Mouse (Mus musculus) 3T3-L1 (cell line): ENCODE measurements around the gene Tmc3.

Experiments used
- DNase-seq: peaks from one replicate; pipeline ENCODE4 v3.0.0-alpha.2; 2015; ENCODE audit warnings: low read depth, low spot score

Gene Tmc3

DNA sequence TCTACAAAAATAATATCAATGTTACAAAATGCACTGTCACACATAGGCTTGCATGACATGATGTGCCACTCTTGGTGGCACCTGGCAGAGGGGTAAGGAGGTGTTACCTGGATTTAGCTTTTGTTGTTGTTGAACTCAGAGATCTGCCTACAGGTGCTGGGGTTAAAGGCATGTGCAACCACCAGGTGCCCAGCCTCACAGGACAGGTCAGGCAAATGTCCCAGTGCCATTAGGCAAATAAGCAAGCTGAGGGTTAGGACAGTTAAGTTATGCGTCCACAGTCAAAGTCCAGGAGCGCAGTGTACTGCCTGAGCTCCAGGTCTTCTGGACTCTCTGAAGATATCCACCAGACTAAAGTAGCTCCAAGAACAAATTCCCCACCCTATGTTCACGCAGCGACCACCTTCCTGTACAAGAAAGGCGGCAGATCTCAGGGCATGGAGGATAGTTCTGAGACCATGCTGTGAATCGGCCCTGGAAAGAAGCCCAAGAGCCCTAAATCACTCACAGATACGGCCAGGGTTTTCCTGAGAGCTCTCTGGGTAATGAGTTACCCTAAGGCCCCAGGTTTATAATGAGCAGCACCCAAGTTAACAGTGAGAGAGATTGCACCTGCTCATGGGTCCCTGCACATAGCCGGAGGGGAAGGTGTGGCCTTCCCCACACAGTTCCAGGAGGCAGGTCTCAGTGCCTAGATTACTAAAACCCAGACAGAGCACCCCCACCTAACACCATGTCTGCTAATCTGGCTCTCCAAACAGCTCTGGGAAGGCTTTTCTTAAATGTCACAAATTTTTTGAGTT, 53.3 kb downstream of the Tmc3 start:
- DNase-seq: no peak

DNA sequence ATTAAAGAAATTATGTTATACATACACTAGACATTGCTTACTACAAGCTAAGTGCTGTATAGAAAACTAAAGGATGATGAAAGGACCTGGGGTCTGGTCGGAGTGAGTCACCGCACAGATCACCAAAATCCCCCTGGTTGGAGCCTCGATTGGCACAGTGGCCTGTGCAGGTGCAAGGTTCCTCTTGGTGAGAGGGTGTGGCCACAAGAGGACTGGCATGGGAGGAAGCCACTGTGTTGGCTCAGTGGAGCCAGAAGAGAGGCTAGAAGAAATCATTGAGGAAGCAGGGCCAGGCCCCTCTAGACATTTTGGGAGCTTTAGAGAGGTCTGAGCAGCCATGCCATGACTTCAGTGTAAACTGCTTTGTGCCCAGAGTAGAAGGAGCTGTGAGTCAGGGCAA, 54.4 kb downstream of the Tmc3 start:
- no peak for DNase-seq

DNA sequence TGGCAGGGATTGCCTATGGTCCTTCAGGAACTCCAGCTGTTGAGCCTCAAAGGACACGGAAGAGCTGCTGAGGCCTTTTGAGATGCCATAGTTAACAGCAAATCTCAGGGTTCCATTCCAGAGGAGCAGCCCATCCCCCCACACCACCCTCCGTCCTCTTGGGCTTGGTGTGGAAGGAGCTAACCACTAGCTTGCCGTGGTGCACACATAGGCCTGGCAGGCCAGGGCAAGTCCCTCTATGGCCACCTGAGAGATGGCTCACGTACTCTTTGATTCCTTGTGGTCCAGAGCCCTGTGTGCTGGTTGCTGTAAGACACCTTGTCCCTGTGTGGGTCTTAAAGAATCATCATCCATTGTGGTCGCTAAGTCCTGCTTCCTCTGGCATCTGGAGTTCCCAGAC, 55.9 kb downstream of the Tmc3 start:
- no peak for DNase-seq

DNA sequence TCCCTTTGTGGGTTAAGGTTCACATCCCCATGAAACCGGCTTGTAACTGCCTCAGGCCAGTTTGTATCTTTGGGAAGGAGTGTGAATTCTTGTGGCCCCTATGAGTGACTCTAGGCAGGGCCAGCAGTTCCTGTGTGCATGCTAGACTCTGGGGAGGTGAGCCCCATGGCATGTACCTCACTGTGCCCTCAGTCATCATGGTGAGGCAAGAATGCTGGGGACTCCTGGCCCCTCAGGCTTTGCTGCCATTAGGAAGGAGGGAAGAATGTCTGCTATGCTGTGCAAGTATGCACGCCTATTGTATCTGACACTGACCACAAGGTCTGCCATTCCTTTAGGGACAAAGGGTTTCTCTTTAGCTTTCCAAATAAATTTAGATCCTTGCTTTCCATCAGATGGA, 56.4 kb downstream of the Tmc3 start:
- DNase-seq: peak; percentile 11

DNA sequence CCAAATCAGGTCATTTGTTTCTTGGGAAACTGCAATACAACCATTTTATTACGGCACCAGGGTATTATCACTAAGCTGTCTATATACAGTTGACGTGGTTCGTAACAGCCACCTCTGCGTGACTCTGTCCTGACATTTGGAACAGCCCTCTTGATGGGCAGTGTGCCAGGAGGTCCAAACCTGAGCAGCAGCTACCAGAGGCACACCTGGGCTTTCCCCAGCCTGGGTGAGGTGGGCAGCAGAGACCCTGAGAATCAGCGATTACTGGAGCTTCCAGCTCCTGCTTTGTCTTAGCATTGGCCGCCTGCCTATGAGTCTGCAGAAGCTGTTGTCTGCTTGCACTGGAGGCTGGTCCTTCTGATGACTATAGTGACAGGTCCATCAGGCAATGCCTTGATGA, 58.9 kb downstream of the Tmc3 start:
- no peak for DNase-seq

DNA sequence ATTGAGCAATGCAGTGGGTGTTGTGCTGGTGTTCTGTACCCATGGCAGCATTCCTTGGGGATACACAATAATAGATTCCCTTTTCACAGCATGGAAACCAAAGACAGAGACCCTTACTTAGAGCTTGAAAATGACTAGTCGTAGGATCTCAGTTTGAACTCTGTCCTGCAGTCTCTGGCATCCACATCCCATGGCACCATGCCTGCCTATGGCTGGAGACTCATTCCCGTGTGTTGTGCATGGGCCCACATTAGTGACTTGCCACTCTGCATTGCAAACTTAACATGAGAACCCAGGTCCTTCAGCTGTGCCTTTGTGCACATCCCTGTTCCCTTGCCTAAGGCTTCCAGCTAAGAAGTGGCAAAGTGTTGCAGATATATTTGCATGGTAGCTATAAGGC, 60.0 kb downstream of the Tmc3 start:
- DNase-seq: no peak

DNA sequence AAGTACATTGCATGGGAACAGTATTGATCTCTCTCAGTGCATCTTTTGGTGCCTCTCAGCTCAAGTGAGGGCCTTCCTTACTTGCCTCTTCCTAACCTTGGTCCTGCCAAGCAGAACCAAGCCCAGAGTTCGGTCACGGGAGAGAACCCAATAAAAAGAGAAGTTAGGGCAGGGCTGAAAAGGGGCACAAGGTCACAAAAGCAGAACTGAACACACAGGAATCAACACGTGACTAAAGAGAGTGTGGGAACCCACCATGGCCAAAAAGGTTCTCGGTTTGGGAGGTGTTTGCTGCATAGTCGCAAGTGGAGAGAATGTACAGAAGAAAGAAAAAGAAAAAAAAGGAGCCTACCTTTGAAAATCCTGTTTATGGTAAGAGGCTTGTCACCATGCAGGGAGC, 60.7 kb downstream of the Tmc3 start:
- no peak for DNase-seq

DNA sequence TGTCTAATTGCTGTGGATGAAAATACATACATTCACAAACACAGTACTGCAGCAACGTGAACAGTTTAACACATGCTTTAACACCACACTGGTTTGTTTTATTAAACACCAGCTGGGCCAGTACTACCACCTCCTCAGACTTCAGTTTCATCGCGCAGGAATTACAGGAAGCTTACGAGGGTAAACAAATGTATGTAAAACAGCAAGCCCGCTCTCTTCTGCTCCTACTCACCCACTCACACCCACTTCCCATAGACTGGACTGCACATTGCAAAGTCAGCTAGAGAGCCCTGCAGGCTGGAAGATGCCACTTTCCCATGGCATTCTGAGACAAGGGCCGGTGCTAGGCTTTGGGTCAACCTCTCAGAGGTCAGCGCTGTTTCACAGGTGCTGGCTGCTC, 64.1 kb downstream of the Tmc3 start:
- DNase-seq: no peak

DNA sequence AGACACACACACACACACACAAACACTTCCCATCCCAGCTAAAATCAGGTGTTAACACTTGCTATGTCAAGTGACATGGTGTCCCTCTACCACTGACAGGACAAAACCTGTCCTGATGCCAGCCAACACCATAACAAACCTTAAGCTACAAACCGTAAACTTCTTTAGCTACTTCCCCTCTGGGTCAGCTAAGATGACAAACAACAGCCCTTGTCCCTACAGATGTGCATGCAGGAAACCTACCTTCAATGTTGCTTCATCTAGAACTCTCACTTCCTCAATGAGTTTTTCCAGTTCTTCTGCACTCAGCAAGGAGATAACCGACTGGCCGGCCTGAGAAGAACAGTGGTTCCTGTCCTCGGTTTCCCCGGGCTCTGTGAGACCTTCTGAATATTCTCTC, 65.9 kb downstream of the Tmc3 start:
- DNase-seq: no peak

DNA sequence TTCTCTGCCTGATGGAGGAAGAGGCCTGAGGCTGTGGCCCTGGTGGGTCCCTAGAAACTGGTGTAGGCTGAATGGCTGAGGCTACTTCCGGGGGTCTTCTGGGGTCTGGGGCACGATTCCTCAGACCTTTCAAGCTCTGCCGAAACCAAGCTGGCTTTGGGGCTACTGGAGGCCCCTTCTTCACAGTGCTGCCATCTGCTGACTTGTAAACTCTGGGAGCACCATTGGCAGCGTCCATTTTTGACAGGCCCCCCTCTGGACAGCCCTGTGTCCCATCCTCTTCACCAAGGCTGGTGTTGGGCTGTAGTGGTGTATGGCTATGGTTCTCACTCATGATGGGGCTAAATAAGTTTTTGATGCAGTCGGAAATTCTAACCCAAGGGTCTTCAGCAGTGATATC, 67.8 kb downstream of the Tmc3 start:
- DNase-seq: no peak

DNA sequence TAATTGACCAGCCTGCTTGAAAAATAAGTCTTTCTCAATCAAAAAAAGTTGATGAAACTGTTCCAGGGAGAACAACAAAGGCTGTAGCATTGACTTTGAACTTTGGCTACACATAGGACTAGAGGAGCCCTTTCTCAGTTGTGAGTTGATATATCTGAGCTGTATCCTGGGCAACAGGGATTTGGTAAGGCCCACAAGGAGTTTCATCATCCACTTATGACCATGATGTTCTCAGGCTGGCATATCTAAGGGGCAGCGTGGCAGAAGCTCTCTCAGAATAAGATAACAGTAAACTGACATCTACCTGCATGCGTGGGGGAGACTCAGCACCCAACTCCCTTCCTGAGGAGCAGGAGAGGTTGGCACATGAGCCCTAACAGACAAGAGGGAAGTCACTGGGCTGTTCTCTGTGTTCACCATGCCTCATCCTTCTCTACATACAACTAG, 68.9 kb downstream of the Tmc3 start:
- no peak for DNase-seq

DNA sequence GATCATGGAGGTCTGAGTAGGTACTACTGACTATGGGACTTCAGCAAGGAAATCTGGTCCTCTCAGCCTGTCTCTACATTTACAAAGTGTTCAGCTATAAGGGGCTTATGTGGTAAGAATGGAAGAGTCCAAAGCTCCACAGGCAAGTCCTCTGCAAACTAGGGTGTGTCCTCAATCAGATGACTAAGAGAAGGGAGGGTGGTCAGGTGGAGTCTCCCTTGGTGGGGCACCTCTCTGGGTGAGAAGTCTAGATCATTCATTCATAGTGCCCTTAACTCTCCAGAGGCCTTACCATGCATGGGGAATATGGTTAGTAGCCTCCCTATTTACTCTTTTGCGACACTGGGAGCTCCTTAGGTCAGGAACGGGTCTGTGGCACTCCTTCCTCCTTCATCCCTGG, 69.5 kb downstream of the Tmc3 start:
- no peak for DNase-seq

DNA sequence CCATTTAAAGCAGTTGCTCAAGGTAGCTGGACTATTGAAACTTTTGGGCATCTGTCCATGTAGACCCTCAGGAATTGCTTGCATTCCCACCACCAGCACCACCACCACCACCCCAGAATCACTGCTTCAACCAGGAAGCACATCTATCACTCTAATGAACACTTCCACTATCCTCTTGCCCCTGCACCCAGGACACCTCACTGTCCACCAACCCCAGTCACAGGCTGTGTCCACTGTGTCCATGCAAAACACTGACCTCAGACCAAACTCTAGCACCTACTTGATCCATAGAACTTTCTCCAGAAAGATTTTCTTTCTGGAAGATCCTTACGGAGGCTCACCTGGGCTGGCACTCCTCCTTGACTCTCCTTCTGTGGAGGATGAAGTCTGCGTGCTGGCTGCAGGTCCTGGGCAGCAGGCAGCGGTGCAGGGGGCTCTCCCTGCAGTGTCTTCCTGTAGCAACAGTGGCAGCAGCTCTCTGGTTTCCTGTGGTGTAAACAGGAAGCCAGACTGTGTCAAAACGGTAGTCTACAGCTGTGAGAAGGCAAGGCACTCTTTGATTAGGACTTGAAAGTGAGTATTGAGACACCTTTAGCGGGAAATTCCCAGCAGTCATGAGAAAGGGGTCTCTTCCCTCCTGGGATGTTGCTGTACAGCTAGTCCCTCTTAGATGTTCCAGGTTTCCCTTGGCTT, 70.4 kb downstream of the Tmc3 start:
- no peak for DNase-seq

DNA sequence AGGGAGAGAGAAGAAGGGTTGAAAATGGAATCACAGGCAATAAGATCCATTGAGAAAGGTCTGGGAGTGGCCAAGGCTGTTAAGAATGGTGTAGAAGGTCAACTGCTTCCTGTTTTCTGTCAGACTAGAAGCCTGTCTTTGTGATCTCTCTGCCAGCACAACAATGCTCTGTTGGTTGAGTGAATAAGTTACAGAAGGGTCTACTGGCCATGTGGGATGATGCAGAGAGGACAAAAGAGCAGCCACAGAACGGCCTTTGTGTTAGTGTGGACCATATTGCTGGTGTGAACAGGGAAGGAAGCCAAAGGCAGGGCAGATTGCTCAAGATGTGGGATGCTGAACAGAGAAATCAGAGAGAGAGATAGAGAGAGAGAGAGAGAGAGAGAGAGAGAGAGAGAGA, 74.0 kb downstream of the Tmc3 start:
- DNase-seq: no peak

DNA sequence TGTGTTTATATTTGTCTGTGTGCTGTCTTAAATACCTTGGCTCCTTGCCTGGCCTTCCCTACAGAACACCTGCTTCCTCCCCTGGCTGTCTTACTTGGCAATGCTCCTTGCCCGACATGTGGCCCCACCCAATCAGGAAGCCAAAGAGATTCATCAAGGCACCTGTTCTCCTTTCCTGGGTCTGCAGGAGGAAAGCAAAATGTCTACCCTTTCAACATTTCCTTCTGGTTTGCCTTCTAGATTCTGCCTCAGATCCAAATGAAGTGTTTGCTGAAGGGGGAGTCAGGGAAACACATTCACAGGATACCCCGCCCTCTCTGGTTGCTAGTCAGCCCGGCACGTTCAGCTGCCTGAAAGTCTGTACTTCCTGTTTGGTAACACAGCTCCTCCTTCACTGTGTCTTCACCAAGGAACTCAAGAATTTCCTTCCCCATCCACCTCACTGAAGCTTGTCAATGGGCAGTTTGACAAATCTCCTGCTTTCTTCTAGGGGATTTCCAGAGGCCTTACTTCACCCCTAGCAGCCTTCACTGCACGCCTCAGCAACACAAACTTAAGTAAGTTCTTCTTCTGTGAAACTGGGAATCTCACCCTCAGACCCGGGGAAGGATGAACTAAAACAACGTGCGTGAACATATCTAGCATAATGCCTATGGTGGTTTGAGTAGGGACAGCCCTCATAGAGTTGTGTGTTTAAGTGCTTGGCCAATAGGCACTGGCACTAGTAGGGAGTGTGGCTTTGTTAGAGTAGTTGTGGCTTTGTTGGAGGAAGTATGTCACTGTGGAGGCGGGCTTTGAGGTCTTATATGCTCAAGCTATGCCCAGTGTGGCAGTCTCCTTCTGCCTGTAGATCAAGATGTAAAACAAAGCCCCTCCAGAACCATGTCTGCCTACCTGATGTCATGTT, 74.7 kb downstream of the Tmc3 start:
- peak; percentile 10 for DNase-seq

DNA sequence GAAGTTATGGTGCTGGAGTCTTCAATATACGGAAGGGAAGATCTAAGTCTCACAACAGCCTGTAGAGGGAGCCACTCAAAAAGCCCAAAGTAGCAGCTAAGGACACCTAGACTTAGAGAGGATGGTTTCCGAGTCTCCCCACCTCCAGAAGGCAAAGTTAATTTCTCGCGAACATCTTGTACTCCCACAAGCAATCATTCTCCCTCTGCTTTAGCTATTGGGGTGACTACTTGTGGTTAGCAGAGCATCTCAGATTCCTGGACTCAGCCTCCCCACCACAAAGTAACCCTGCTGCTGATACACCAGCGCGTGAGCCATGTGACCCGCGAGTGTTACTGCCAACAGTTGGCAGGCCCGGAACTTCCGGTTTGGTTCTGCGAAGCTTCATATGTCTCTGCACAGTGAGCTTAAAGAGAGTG, 75.6 kb downstream of the Tmc3 start:
- no peak for DNase-seq

DNA sequence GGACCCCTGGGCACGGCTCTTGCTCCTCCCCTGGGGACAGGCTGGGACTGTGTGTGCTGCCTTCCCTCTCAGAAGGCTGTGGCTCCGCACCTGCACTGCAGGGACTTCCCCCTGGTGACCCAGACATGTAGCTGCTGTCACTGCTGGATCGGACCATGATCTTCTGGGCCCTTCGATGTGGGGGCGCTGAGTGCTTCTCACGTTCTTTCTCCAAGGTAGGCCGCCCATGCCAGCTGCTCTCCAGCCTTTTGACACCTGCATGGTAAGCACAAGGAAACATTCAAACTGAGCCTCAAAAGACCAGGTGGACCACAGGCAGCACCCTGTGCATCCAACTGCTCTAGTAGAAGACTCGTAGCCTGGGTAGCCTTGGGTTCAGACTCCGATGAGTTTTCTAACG, 76.3 kb downstream of the Tmc3 start:
- no peak for DNase-seq

DNA sequence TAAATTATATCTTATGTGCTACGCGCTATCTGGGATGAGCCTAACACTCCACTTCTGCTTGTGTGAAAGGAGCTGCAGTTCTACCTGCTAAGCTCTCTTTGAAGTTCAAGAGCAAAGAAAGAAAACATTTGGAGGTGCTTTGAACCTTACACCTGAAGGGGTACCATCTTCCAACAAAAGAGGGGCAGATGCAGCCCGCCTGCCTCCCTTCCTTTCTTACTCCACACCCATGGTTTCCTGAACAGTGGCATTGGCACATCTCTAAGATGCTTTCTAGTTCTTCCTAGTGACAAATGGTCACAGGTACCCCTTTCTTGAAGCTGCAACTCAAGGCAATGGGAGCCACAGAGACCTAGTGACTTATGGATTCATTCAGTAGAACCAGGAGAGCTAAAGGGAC, 77.0 kb downstream of the Tmc3 start:
- DNase-seq: no peak

DNA sequence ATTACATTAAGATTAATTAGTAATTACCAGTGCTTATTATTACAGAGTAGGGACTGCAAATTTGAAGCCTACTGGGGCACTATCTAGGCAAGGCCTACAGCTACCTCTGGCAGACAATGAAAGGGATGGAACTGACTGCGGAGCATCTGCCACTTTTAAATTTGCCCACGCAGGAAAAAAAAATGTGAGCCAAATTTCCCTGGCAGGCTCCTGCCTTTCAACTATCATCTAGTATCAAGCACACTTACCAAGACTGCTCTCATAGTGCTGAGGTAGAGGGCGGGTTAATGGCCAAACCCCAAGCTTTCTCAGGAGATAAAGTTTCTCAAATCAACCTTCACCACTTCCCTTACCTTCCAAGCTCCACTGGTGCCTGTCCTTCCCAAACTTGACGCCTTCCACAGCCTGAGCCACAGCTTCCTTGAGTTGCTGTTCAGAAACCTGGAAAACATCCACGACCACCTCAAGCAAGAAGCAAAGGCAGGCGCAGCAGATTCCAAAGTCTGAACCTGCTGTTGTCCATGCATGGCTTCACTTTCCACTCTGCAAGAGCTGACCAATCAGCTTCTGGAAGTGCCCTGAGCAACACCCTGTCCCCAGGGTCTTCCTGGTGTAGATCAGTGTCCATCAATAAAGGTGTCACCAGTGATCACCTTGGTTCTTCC, 78.1 kb downstream of the Tmc3 start:
- no peak for DNase-seq

DNA sequence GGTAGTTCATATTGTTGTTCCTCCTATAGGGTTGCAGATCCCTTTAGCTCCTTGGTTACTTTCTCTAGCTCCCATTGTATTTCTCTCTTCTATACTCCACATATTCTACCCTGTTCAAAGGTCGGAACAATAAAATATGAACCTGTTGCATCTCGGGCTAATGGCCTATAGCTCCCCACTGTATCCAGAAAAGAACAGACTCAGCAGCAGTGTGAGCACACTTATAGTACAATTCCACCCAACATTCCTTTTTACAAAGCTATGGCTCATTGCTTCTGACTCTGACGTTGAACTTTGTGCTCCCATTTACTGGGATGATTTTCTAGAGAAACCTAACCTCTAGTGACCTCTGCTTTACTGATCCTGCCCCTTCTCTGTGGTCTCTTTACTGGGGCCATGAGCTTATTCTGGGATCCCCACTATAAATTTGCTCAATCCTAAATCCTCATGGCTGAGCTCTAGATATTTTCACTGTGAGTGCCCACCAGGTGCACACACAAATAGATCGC, 81.4 kb downstream of the Tmc3 start:
- DNase-seq: no peak

DNA sequence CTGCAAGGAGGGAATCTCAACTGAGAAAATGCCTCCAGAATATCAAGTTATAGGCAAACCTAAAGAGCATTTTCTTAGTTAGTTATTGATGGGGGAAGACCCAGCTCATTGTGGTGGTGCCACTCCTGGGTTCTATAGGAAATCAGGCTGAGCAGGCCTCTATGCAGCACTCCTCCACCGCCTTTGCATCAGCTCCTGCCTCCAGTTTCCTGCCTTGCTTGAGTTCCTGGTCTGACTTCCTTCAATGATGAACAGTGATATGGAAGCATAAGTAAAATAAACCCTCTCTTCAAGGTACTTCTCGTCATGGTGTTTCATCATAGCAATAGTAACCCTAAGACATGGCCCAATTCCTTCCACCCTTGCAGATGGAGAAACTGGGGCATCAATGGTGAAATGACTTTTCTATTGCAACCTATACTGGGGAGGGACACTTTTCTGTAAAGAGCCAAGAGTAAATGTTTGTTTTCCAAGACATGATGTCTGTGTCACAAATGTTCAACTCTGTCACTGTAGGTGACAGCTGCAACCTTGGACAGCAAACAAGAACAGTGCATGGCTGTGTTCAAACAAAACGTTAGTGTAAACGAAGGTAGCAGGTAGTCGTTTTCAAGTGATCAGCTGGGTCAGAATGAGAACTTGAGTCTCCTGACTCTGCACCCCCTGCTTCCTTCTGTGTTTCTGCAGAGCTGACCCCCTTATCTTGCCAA, 83.4 kb downstream of the Tmc3 start:
- no peak for DNase-seq
